Mouse (Mus musculus): ENCODE data around the gene Fat4.

Fat4 gene

DNA sequence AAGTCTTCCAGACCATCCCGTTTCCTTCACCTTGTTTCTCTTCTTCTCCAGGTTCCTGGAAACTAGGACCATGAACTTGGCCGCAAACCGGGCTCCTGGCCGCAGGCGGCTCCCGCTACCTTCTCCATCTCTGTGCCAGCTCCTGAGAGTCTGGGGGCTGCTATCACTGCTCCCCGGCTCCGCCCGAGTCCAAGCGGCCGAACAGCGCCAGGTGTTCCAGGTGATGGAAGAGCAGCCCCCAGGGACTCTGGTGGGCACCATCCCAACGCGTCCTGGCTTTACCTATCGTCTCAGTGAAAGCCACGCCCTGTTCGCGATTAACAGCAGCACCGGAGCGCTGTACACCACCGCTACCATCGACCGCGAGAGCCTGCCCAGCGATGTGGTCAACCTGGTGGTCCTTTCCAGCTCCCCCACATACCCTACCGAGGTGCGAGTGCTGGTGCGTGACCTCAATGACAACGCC is at the start of gene Fat4:
Fat4 (plus strand) TSS at position 51 of the 466 bp plus-strand sequence.
- DNase-seq, result peak; percentile 46

DNA sequence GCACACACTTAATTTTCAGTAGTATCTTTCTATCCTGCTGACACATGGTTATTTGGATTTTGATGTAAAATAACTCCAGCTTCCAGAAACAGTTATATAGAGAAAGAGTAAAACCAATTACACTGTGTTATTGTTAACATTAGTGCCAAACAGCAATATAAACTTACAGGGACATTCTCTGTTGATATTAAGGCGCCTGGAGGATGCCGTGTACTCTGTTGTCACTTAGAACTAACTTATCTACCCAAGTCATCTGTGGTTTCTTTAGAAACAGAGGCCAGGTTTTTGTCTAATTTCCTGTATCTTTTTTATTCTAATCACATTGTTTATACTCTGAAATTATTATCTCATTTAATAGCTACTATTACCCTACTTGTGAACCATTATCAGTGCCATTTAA is 47.3 kb upstream of the Fat4 start:
- DNase-seq, result no peak

DNA sequence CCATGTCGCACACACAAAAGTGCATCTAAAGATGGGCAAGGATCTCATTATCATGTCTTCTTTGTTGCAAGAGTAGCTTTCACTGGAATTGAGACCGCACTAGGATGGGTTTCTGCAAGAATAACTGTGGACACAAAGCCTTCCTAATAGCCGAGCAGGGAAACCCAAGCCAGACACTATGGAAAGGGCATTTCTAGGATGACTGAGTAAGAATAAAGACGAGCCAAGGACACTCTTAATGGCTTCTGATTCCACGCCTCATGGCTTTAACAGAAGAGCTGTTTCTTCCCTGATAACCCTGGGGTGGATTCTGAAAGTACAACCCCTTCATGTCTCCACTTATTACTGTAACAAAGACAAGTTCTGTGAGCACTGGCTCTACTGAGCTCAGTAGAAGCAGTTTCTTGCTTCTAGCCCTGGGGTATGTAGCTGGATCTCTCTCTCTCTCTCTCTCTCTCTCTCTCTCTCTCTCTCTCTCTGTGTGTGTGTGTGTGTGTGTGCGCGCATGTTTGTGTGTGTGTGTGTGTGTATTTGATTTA is 43.7 kb upstream of the Fat4 start:
- DNase-seq, result no peak

DNA sequence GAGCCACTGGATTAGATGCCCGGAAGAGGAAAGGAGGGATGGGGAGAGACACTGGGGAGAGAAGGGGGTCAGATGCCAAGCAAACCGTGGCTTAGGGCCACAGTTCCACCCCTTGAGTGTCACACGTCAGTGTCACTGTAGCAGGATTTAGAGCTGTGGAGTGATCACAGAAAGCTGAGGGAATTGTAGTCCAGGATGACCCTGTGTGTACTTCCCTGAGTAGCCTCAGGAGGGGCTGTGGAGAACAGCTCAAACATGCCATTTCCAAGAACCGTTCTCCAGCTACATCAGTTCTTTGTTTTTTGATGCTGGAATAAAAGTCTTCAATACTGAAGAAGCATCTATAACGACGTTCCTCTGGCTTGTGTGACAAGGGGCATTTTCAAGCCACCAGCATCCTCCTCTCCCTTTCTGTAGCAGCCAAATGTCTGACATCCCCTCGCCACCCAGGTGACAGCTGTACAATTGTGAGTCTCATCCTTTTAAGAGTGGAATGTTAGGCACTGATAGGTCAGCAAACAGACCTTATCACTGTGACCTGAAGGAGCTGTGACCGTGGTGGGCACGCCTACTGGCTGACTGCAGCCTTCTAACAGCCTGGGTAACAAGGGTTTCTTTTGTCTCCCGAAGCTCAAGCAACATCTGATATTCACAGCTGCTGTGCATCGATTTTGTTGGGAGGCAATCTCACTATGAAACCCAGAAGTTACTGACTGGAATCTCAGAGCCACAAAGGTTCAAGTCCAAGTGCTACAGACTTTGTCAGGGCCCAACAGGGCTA is 39.9 kb upstream of the Fat4 start:
- no peak for DNase-seq

DNA sequence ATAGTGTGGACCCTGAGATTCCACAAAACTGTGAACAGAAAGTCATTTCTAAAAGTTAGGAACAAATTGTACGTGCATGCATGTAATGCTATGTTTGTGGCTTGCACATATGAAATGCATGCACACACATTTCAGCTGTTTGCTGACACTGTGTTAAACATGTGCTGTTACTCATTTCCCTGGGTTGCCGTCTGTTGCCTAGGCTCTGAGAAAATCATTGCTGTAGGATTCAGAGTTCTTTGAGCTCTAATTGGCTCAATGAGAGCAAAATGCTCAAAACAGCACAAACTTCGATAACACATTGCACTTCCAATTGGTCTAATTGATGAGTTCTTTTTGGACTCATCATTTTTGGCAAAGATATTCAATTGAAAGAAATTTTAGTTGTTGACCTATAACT is 37.7 kb upstream of the Fat4 start:
- DNase-seq, result no peak

DNA sequence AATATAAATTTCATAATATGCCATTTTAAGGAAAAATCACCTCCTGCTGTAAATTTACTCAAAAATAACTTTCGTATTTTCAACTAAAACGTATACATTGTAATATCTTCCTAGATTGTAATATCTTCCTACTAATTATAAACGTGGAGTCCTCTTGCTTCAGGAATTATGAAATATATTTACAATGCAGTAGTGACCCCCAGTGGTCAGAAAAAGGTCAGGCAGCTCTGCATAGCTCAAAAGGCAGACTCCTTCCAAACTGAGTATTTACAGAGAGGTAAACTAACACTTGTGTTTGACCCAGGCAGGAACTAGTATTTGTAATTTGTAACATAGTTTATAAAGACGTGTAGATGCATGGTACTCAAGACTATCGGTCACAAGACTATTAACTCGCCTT is 37.2 kb upstream of the Fat4 start:
- peak; percentile 12 for DNase-seq

DNA sequence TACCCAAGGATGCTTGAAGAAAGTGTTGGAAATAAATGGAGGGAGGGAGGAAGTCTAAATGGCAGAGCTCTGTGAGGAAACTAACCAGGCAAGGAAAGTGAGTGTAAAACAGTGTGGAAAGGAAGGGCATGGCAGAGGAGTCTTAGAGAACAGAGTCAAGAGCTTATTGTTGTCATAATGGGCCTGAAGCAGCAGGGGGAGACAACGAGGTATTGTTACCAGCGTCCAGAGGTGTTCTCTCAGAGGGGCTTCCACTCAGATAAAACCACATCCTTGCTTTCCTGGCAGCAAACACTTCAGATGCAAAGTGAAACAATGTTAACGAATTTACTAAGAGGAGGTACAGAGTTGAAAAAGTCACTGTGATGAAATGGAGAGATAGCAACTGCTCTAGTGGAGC is 33.1 kb upstream of the Fat4 start:
- DNase-seq, result no peak

DNA sequence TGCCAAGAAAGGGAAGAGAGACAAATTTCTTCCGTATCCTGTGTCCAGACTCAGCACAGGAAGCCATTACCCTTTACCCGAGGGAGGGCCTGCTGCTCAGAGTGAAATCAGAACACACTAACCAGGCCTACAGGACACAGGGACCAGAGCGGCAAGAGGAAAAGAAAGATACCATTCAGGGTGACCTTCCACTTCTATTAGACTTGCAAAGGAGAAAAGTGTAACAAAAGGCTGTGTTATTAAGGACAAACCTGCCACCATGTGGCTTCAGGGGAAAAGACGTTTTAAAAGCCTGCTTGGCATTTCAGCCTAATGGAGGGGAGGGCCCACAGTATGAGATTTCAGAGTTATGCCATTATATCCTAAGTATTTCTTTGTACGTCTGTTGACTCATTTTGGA is 26.1 kb upstream of the Fat4 start:
- DNase-seq, result no peak

DNA sequence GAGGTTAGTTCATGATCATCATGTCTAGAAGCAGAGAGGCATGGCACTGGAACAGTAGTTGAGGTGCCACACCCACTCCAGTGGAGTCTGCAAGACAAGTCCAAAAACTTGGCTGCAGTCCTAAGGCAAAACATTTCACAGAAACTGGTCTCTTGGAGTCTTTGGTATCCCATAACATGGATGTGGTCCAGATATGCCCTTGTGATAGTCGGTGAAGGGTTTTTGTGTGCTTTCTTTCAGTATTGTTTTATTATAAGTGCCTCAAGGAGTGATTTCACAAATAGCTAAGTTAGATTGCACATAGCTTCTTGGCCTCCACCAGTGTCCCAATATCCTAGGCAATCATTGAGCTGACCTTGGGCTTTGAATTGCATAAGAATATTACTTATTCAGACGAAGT is 15.4 kb upstream of the Fat4 start:
- no peak for DNase-seq

DNA sequence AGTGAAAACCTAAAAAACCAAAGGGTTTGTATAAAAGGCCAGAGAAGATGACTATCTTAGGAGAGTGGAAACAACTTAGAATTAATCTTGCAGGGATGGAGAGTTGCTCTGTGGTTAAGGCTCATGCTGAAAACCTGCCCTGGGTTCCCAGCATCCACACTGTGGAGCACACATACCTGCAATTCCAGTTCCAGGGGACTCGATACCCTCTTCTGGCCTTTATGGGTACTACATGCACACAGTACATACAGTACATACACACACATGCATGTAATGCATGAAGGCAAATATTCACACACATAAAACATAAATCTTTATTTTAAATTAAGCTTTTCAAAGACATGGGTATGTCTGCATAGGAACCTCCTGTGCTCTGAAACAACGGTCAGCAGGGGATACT is 10.9 kb upstream of the Fat4 start:
- no peak for DNase-seq

DNA sequence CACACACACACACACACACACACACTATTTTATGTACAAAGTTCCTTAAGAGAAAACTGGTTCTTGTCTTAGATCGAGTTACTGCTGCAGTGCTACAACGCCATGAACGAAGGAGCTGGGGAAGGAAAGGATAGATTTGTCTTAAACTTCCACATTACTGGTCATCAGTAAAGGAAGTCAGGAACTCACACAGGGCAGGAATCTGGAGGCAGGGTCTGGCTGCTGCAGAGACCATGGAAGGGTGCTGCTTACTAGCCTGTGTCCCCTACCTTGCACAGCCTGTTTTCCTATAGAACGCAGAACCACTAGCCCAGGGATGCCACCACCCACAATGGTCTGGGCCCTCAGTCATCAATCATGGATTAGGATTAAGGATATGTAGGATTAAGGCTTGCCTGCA is 10.0 kb upstream of the Fat4 start:
- no peak for DNase-seq

DNA sequence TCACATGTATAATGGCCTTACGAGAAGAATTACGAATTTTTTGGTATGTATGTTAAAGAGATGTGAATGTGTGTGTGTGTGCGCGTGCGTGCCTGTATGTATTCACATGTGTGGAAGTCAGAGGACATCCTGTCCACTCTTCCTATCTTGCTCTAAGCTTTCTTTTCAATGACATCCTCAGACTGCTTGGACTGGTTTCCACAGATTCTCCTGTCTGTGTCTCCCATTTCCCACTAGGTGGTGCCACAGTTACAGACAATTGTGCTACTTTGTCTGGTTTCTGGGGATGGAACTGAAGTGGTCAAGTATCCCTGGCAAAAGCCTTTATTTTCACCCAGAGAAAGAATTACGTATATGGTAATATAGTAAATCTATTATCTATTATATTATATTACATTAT is 4.0 kb upstream of the Fat4 start:
- DNase-seq, result no peak

DNA sequence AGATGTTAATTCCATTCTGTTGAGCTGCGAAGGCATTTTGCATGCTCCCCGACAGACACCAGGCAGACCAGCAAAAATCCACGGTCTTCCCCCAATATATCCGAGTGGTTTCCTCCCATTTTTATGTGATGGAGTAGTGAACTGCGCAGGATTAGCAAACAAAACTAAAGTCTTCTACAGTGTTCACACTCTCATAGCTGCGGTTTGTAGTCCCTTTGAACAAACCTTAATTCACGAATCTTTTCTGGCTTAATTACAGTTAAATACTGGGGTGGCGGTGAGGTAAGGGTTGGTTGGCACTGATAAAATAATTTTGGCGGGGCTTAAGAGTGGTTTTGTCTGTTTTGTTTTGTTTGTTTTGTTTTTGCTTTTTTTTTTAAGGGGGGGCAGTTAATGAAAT is 3.1 kb upstream of the Fat4 start:
- DNase-seq, result no peak

DNA sequence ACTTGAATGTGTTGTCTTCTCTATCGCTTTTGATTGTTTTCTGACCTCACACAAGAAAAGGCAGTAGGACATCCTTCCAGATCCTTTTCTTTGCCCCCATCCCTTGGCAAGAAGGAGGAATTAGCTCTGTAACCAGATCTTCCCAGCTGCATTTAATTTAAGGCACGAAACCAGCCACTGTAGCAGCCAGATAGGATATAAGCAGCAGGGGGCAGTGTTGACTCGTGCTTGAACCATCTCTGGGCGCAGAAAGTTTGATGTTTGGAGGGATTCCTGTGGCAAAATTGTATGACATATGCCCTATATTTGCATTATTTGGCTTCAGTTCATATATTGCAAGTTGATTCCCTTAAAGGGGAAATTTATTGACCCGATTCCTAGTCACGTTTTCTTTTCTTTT is 2.5 kb upstream of the Fat4 start:
- DNase-seq, result peak; percentile 81

DNA sequence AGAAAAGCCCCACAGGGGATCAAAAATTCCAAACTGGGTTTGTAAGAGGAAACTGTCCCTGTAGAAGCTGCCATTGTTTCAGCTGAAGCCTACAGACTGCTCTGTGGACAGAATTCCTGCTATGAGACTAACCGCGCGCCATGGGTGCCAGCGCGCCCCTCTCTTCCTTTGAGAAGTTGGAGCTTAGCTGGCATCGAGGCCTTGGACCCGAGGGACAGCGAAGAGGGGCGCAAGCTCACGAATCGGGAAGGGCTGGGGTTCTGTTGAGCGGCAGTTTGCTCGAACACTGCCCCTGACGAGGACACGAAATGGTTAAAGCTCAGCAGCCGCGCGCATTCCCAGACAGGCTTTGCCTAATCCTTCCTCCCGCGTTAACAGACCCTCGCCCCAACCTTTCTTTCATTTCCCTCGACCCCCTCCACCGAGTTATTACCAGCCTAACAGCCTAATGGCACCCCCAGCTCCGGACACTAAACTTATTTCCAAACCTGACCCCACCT is 1.8 kb upstream of the Fat4 start:
- DNase-seq, result peak; percentile 48

DNA sequence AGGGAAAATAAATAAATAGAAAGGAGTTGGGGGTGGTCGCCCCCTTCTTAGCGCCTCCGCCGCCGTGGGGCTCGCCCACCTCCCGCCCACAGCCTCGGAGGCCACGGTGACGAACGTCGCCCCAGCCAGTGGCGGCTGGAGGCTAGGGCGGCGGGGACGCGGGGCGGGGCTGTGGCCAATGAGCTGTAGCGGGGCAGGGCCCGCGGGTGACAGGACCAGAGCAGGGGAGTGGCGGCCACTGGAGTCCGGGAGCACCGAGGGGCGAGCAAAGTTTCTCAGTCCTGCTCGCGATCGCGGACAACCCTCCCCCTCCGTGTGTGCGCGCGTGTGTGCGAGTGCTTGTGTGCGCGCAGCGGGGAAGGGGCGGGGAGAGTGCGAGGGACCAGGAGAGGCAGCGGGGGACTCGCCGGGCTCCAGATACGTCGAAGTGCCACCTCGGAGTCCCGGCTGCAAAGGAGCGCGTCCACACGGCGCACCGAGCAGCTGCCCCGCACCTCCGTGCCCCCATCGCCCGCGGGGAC is 1.2 kb upstream of the Fat4 start:
- DNase-seq, result peak; percentile 80

DNA sequence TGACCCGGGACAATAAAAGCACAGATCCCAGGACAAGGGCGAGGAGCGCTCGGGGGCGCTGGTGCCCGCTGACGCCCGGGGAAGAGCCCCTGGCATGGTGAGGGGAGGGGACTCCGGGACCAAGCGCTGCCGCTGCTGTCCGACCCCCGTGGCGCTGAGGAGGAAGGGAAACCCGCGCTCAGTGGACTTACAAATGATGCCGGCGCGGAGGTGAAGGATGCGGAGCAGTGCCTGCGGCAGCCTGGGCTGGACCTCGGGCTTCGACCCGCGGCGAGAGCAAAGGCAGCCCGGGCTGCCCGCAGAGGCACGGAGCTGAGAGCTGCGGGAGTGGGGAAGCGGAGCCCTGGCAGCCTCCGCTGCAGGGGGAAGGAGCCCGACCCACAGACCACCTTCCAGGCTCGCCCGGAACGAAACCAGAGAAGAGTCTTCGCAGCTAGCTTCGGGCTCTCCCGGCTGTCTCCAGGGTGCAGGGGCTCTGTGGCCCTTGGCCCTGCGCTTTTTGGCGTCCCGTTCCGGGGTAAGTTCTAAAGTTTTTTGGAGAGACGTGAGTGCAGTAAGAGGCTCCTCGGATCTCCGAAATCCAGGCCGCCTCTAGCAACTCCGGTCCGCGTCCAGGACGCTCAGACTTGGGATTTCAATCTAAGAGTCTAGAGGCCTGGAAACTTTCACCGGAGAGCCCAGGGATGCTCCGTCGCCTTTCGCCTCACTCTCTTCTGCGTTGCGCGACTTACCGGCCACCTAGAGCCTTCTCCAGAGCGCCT is 499 bp upstream of the Fat4 start:
- peak; percentile 48 for DNase-seq

DNA sequence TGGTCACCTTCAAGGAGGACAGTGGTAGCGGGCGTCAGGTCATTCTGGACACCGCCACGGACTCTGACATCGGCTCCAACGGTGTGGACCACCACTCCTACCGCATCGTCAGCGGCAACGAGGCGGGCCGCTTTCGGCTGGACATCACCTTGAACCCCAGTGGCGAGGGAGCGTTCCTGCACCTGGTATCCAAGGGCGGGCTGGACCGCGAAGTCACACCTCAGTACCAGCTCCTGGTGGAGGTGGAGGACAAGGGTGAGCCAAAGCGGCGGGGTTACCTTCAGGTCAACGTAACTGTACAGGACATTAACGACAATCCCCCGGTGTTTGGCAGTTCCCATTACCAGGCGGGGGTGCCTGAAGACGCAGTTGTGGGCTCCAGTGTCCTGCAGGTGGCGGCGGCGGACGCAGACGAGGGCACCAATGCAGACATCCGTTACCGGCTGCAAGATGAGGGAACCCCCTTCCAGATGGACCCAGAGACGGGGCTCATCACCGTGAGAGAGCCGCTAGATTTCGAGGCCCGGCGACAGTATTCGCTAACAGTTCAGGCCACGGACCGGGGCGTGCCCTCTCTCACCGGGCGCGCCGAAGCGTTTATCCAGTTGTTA is 746 bp downstream of the Fat4 start:
- peak; percentile 69 for DNase-seq

DNA sequence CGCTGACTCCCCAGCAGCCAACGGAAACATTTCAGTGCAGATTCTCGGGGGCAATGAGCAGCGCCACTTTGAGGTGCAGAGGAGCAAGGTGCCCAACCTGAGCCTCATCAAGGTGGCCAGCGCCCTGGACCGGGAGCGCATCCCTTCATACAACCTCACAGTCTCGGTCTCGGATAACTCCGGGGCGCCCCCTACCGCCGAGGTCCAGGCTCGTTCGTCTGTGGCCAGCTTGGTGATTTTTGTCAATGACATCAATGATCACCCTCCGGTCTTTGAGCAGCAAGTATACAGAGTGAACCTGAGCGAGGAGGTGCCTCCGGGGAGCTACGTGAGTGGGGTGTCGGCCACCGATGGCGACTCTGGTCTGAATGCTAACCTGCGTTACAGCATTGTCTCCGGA is 1.4 kb downstream of the Fat4 start:
- DNase-seq, result peak; percentile 88

DNA sequence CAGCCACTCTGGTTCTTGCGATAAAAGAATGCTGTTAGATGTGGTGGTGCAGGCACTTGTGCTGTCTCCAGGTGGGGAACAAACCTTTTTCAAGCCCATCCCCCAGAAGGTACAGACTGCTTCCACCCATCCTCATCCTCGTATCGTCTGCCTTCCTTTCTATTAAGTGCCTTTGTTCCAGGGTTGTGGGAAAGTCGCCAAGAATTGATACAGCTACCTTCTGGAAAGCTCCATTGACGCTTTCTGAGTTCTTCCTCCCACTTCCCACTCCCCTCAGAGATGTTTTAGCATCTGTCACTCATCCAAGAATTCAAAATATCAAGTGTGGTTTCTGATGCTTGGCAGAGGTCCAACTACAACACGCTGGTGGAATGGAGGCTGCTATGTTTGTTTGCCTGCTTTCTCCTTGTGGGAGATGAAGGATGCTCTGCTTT is 6.1 kb downstream of the Fat4 start:
- DNase-seq, result no peak

DNA sequence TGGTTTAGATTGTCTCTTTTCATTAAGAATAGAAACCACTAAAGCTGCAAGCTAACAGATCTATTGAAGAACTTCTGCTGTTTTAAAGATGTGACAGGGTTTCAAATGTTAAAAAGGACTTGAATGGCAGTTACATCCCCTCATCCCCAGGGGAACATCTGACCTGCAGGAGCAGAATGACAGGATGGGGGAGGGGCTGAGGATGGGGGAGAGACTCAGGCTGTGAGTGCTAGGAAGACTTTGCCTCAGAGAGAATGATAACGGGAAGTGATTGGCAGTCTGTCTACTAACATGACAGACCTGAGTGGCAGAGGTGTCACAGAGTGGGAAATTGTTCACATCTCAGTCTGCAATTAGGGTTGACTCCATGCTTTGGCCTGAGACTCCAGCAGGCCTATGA is 14.1 kb downstream of the Fat4 start:
- no peak for DNase-seq

DNA sequence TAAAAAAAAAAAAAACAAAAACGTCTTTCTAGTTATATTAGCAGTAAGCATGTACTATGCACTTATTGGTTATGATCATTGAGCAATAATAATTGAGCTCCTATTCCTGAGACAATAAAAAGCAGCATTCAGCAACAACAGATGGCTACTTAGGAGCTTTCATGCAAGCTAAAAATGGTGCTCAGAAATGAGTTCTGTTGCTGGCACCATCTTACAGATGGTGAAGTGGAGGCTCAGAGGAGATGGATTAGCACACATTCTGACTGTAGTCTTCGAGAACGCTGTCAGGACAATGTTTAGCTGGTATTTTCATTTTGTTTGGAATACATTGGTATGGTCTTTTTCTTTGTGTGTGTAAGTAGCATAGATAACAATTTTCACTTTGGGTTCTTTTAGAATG is 20.1 kb downstream of the Fat4 start:
- no peak for DNase-seq

Data from right cerebral cortex, postnatal 25 days (tissue).